Mouse (Mus musculus) stomach, adult 2 months (tissue): Measurements from ENCODE around the gene Cdk2ap1. TPM values are rescaled to one million over a fixed set of nuclear protein-coding genes. Genes with fewer than 3 reads are reported as not detected.

Experiments
- polyA plus RNA-seq: library from polyadenylated mRNA; depleted of rRNA; stranded (reverse); fragments of >200 nt; gene quantifications from 2 replicates; pipeline ENCODE4 v1.2.3, GENCODE M21; 2012; rRNA removed

The Cdk2ap1 gene
- 31.9 and 41.4 TPM in 2 replicates for polyA plus RNA-seq

GRCm38 (mm10) chr5:124362982-124363381, at the start of gene Cdk2ap1:
Cdk2ap1 (minus strand) TSS chr5:124363082.

GRCm38 (mm10) chr5:124327510-124328364, 35.1 kb downstream of the Cdk2ap1 start, which contains the start of the genes Mphosph9 and 2810006K23Rik:
Mphosph9 (minus strand) TSS chr5:124327972.
2810006K23Rik (plus strand) TSS chr5:124328089.

Other genes starting within 250 kb of the Cdk2ap1 start
- gene Arl6ip4, start 247.0 kb downstream of the Cdk2ap1 start, polyA plus RNA-seq = 9.9 and 13.7 TPM in 2 replicates
- gene Pitpnm2, start 113.3 kb downstream of the Cdk2ap1 start, polyA plus RNA-seq = 18.4 and 19.5 TPM in 2 replicates
- 0.40 and 0.56 TPM in 2 replicates for gene Mphosph9, start 35.1 kb downstream of the Cdk2ap1 start, polyA plus RNA-seq
- gene 2810006K23Rik, start 35.0 kb downstream of the Cdk2ap1 start, polyA plus RNA-seq = 1.1 and 1.5 TPM in 2 replicates
- 2.2 and 2.6 TPM in 2 replicates for gene Sbno1, start 62.9 kb upstream of the Cdk2ap1 start, polyA plus RNA-seq
- gene Kmt5a, start 76.8 kb upstream of the Cdk2ap1 start, polyA plus RNA-seq = 37.3 and 38.1 TPM in 2 replicates
- gene Rilpl2, start 115.3 kb upstream of the Cdk2ap1 start, polyA plus RNA-seq = 7.1 and 8.3 TPM in 2 replicates
- 0.38 and 0.57 TPM in 2 replicates for gene Snrnp35, start 120.1 kb upstream of the Cdk2ap1 start, polyA plus RNA-seq
- gene Rilpl1, start 168.3 kb upstream of the Cdk2ap1 start, polyA plus RNA-seq = 3.3 and 3.9 TPM in 2 replicates
- gene Tmed2, start 177.6 kb upstream of the Cdk2ap1 start, polyA plus RNA-seq = 62.2 and 109 TPM in 2 replicates
- 5.0 and 6.3 TPM in 2 replicates for gene Ddx55, start 189.8 kb upstream of the Cdk2ap1 start, polyA plus RNA-seq
- 10.1 and 10.7 TPM in 2 replicates for gene Eif2b1, start 216.0 kb upstream of the Cdk2ap1 start, polyA plus RNA-seq
- gene Gtf2h3, start 216.1 kb upstream of the Cdk2ap1 start, polyA plus RNA-seq = 10.6 and 12.0 TPM in 2 replicates